Mouse (Mus musculus) G1E (cell line): ENCODE data around the gene Wap.

Experiments
- CTCF ChIP-seq: IDR thresholded peaks from 2 replicates; pipeline ENCODE4 v1.5.1; 2012; ENCODE audit warnings: low read depth, low read length, inconsistent platforms, mixed read lengths
- GATA2 ChIP-seq: IDR thresholded peaks from 2 replicates; pipeline ENCODE4 v1.6.1; 2012; ENCODE audit warnings: low read depth, low read length, inconsistent platforms, borderline replicate concordance
- TAL1 ChIP-seq: conservative IDR thresholded peaks from 2 replicates; pipeline ENCODE4 v1.6.1; 2012; ENCODE audit warnings: low read depth, low read length, inconsistent platforms, mixed read lengths

GRCm38 (mm10) chr11:6626388-6626772 is 12.1 kb downstream of the Wap start:
- TF ChIP-seq CTCF (no peak), TAL1 (no peak), GATA2 (no peak)
